Mouse (Mus musculus): ENCODE results near the gene Rgs4. TPM values are rescaled to one million over a fixed set of nuclear protein-coding genes. Genes with fewer than 3 reads are reported as not detected.

The Rgs4 gene
- total RNA-seq, 1 experiment: 1.1 TPM

GRCm38 (mm10) chr1:169730599-169731100, 16.8 kb downstream of the Rgs4 start:
- H3K4me3 ChIP-seq (ENCODE audit: insufficient read depth in 1 of 2, low read depth in 1 of 2, low read length in 2 of 2, poor library complexity in 1 of 2, severe bottlenecking in 1 of 2): no peak overlapping the region
- no peak for DNase-seq (ENCODE audit: low read depth, low spot score)
- no peaks in the 10 kb centered on the region for H3K4me1 ChIP-seq (ENCODE audit: control insufficient read depth in 2 of 2, insufficient read depth in 2 of 2, low read length in 2 of 2, poor library complexity in 1 of 2)
- no peak overlapping the region for H3K27ac ChIP-seq (ENCODE audit: insufficient read depth, low read depth, low read length, poor library complexity, severe bottlenecking)
- in situ Hi-C loops (cut with MboI; ENCODE audit: low sequenced_read_pairs in 2 of 2, unreplicated experiment in 2 of 2): no loop called here
- no peaks in the 10 kb centered on the region for H3K36me3 ChIP-seq (ENCODE audit: control insufficient read depth, insufficient read depth, low read length, poor library complexity, severe bottlenecking)
- H3K9ac ChIP-seq (ENCODE audit: insufficient read depth, low read depth, low read length, poor library complexity, severe bottlenecking): no peak overlapping the region
- TF ChIP-seq MAFK (IDR thresholded peaks at IDR 0.05; ENCODE audit: insufficient read depth, low read depth, low read length) (no peak), ZNF384 (IDR thresholded peaks at IDR 0.05; ENCODE audit: low read depth, low read length) (no peak), ZC3H11A (IDR thresholded peaks at IDR 0.05; ENCODE audit: borderline replicate concordance, low read depth, low read length) (no peak), CHD2 (IDR thresholded peaks at IDR 0.05; ENCODE audit: low read depth, low read length) (no peak), HCFC1 (IDR thresholded peaks at IDR 0.05; ENCODE audit: borderline replicate concordance, insufficient read depth, low read length) (no peak)
- no peaks in the 10 kb centered on the region for H3K9me3 ChIP-seq (ENCODE audit: control insufficient read depth, insufficient read depth, low read depth, low read length)

DNA sequence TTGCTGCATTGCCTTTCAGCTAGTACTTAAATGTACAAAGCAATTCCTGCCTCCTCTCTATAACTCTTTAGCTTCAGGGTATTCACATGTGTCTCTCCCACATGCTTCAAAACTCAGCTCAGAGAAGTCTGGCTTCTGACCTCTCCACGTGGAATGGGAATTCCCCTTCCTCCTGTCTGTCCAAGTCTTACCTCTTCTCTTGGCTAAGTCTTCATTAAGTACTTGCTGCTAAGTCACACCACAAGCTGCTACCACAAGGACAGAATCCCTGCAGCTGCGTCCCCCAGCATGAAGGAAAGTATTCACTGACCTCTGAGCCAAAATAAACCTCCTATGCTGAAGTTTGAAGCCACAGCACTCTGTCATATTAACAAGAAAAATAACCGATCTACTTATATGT, 21.1 kb downstream of the Rgs4 start:
- in situ Hi-C loops (cut with MboI; ENCODE audit: low sequenced_read_pairs in 2 of 2, unreplicated experiment in 2 of 2): no loop called here
- no peak for DNase-seq (ENCODE audit: low read depth, low spot score)

GRCm38 (mm10) chr1:169721836-169722235, 25.6 kb downstream of the Rgs4 start:
- TF ChIP-seq CHD2 (IDR thresholded peaks at IDR 0.05; ENCODE audit: low read depth, low read length) (no peak), ZNF384 (IDR thresholded peaks at IDR 0.05; ENCODE audit: low read depth, low read length) (no peak), MAFK (IDR thresholded peaks at IDR 0.05; ENCODE audit: insufficient read depth, low read depth, low read length) (no peak), ZC3H11A (IDR thresholded peaks at IDR 0.05; ENCODE audit: borderline replicate concordance, low read depth, low read length) (no peak), HCFC1 (IDR thresholded peaks at IDR 0.05; ENCODE audit: borderline replicate concordance, insufficient read depth, low read length) (no peak)
- H3K9me3 ChIP-seq (ENCODE audit: control insufficient read depth, insufficient read depth, low read depth, low read length): no peaks in the 10 kb centered on the region
- no peak overlapping the region for H3K4me3 ChIP-seq (ENCODE audit: insufficient read depth in 1 of 2, low read depth in 1 of 2, low read length in 2 of 2, poor library complexity in 1 of 2, severe bottlenecking in 1 of 2)
- H3K36me3 ChIP-seq (ENCODE audit: control insufficient read depth, insufficient read depth, low read length, poor library complexity, severe bottlenecking): no peaks in the 10 kb centered on the region
- no peaks in the 10 kb centered on the region for H3K4me1 ChIP-seq (ENCODE audit: control insufficient read depth in 2 of 2, insufficient read depth in 2 of 2, low read length in 2 of 2, poor library complexity in 1 of 2)
- H3K9ac ChIP-seq (ENCODE audit: insufficient read depth, low read depth, low read length, poor library complexity, severe bottlenecking): no peak overlapping the region
- no peak overlapping the region for H3K27ac ChIP-seq (ENCODE audit: insufficient read depth, low read depth, low read length, poor library complexity, severe bottlenecking)
- in situ Hi-C loops (cut with MboI; ENCODE audit: low sequenced_read_pairs in 2 of 2, unreplicated experiment in 2 of 2): no loop called here
- no peak for DNase-seq (ENCODE audit: low read depth, low spot score)

More for the DNA sequence above, 21.1 kb downstream of the Rgs4 start:
- H3K9ac ChIP-seq (ENCODE audit: insufficient read depth, low read depth, low read length, poor library complexity, severe bottlenecking): no peak overlapping the region
- no peak overlapping the region for H3K4me3 ChIP-seq (ENCODE audit: insufficient read depth in 1 of 2, low read depth in 1 of 2, low read length in 2 of 2, poor library complexity in 1 of 2, severe bottlenecking in 1 of 2)
- H3K9me3 ChIP-seq (ENCODE audit: control insufficient read depth, insufficient read depth, low read depth, low read length): no peaks in the 10 kb centered on the region
- no peak overlapping the region for H3K27ac ChIP-seq (ENCODE audit: insufficient read depth, low read depth, low read length, poor library complexity, severe bottlenecking)
- no peaks in the 10 kb centered on the region for H3K36me3 ChIP-seq (ENCODE audit: control insufficient read depth, insufficient read depth, low read length, poor library complexity, severe bottlenecking)
- TF ChIP-seq HCFC1 (IDR thresholded peaks at IDR 0.05; ENCODE audit: borderline replicate concordance, insufficient read depth, low read length) (no peak), ZNF384 (IDR thresholded peaks at IDR 0.05; ENCODE audit: low read depth, low read length) (no peak), CHD2 (IDR thresholded peaks at IDR 0.05; ENCODE audit: low read depth, low read length) (no peak), ZC3H11A (IDR thresholded peaks at IDR 0.05; ENCODE audit: borderline replicate concordance, low read depth, low read length) (no peak), MAFK (IDR thresholded peaks at IDR 0.05; ENCODE audit: insufficient read depth, low read depth, low read length) (no peak)
- H3K4me1 ChIP-seq (ENCODE audit: control insufficient read depth in 2 of 2, insufficient read depth in 2 of 2, low read length in 2 of 2, poor library complexity in 1 of 2): no peaks in the 10 kb centered on the region

DNA sequence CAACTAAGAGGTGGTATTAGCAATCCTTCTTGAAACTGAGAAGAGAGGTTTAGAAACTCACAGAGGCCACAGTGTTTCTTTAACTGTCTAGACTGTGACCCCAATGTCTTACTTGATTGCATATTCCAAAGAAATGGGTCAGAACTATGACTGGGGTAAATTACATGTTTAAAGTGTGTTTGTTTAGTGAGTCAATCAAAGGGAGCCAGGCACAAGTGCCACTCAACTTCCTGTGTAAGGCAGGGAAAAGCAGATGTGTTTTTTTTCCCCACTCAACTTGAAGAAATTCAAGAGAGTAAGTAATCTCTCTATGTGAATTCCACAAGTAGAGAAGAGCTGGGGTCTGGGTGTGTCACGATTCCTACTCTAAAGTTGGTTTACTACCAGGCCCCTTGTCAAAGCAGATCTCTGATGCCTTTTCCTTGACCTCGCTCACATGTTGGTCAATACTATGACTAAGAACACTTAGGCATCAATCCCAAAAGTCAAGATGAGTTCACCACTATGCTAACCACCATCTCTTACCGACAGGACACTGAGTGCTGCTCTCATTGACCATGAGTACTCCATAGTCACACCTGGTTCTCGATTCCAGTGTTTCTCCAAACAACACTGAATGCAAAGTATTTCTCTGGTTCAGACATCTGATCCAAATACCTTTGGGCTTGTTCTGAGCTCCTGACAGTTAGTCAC, 42.9 kb downstream of the Rgs4 start:
- DNase-seq (ENCODE audit: low read depth, low spot score): no peak
- no peaks in the 10 kb centered on the region for H3K36me3 ChIP-seq (ENCODE audit: control insufficient read depth, insufficient read depth, low read length, poor library complexity, severe bottlenecking)
- no peaks in the 10 kb centered on the region for H3K9me3 ChIP-seq (ENCODE audit: control insufficient read depth, insufficient read depth, low read depth, low read length)
- H3K4me3 ChIP-seq (ENCODE audit: insufficient read depth in 1 of 2, low read depth in 1 of 2, low read length in 2 of 2, poor library complexity in 1 of 2, severe bottlenecking in 1 of 2): no peak overlapping the region
- TF ChIP-seq HCFC1 (IDR thresholded peaks at IDR 0.05; ENCODE audit: borderline replicate concordance, insufficient read depth, low read length) (no peak), ZNF384 (IDR thresholded peaks at IDR 0.05; ENCODE audit: low read depth, low read length) (no peak), MAFK (IDR thresholded peaks at IDR 0.05; ENCODE audit: insufficient read depth, low read depth, low read length) (no peak), ZC3H11A (IDR thresholded peaks at IDR 0.05; ENCODE audit: borderline replicate concordance, low read depth, low read length) (no peak), CHD2 (IDR thresholded peaks at IDR 0.05; ENCODE audit: low read depth, low read length) (no peak)
- H3K9ac ChIP-seq (ENCODE audit: insufficient read depth, low read depth, low read length, poor library complexity, severe bottlenecking): no peak overlapping the region
- in situ Hi-C loops (cut with MboI; ENCODE audit: low sequenced_read_pairs in 2 of 2, unreplicated experiment in 2 of 2): no loop called here
- H3K27ac ChIP-seq (ENCODE audit: insufficient read depth, low read depth, low read length, poor library complexity, severe bottlenecking): no peak overlapping the region
- H3K4me1 ChIP-seq (ENCODE audit: control insufficient read depth in 2 of 2, insufficient read depth in 2 of 2, low read length in 2 of 2, poor library complexity in 1 of 2): no peaks in the 10 kb centered on the region

Measured in ES-E14 (cell line).